Mouse (Mus musculus): ENCODE data around the gene Snapc2. TPM values are rescaled to one million over a fixed set of nuclear protein-coding genes. Genes with fewer than 3 reads are reported as not detected.
A peak's percentile ranks its signal among the peaks of the same experiment; 100 is the strongest.

Snapc2 gene
- polyA plus RNA-seq, 1 experiment from 2014 or later: 69.8 TPM

- peak overlapping the region; percentile 69 for H3K4me3 ChIP-seq (replicated peaks; ENCODE audit: low read length)
- H3K4me2 ChIP-seq (ENCODE audit: low read length): peak overlapping the region; percentile 74
- H3K36me3 ChIP-seq (ENCODE audit: control insufficient read depth, insufficient read depth): peaks cover 11% of the 10 kb centered on the region; the same call in 1 of the 2 replicates
- H3K27ac ChIP-seq (ENCODE audit: low read length): peak overlapping the region; percentile 97
- H3K9ac ChIP-seq (replicated peaks; ENCODE audit: low read depth, low read length): peak overlapping the region; percentile 96
- peak; percentile 66 for ATAC-seq
- H3K27me3 ChIP-seq (replicated peaks; ENCODE audit: control insufficient read depth, insufficient read depth, low read length): no peaks in the 10 kb centered on the region
- WGBS: 1% methylated on average over 31 of the region's 32 CpGs
- no peaks in the 10 kb centered on the region for H3K9me3 ChIP-seq (ENCODE audit: control insufficient read depth, low read length)
- peaks cover 35% of the 10 kb centered on the region for H3K4me1 ChIP-seq (replicated peaks; ENCODE audit: control insufficient read depth, insufficient read depth, low read length)
These were observed 5.8 kb downstream of the Snapc2 start for GRCm38 (mm10) chr8:4258678-4259077.

- Histone ChIP-seq H3K4me3 (replicated peaks; ENCODE audit: low read length) (peak within 1 kb of the TSS; percentile 69), H3K9ac (replicated peaks; ENCODE audit: low read depth, low read length) (peak within 1 kb of the TSS; percentile 96), H3K4me1 (replicated peaks; ENCODE audit: control insufficient read depth, insufficient read depth, low read length) (peaks cover 29% of the 10 kb centered on the region), H3K27ac (ENCODE audit: low read length) (peak within 1 kb of the TSS; percentile 97), H3K4me2 (ENCODE audit: low read length) (peak within 1 kb of the TSS; percentile 74), H3K9me3 (ENCODE audit: control insufficient read depth, low read length) (no peaks in the 10 kb centered on the region), H3K36me3 (ENCODE audit: control insufficient read depth, insufficient read depth) (peaks cover 11% of the 10 kb centered on the region; the same call in 1 of the 2 replicates), H3K27me3 (replicated peaks; ENCODE audit: control insufficient read depth, insufficient read depth, low read length) (no peaks in the 10 kb centered on the region)
- 6% methylated on average over 33 of the region's 33 CpGs for WGBS
- ATAC-seq: peak; percentile 92
These were observed 6.4 kb downstream of the Snapc2 start, which contains the start of gene Ctxn1 for GRCm38 (mm10) chr8:4259125-4259804. Gene Ctxn1 (minus strand): TSS chr8:4259274.

GRCm38 (mm10) chr8:4259805-4260170 is 6.9 kb downstream of the Snapc2 start:
- H3K9ac ChIP-seq (replicated peaks; ENCODE audit: low read depth, low read length): peak overlapping the region; percentile 96; the same call in 1 of the 2 replicates
- no peak for ATAC-seq
- peak overlapping the region; percentile 97; the same call in 1 of the 2 replicates for H3K27ac ChIP-seq (ENCODE audit: low read length)
- no peaks in the 10 kb centered on the region for H3K27me3 ChIP-seq (replicated peaks; ENCODE audit: control insufficient read depth, insufficient read depth, low read length)
- peaks cover 27% of the 10 kb centered on the region for H3K4me1 ChIP-seq (replicated peaks; ENCODE audit: control insufficient read depth, insufficient read depth, low read length)
- no peak overlapping the region; the same call in 1 of the 2 replicates for H3K4me3 ChIP-seq (replicated peaks; ENCODE audit: low read length)
- no peaks in the 10 kb centered on the region for H3K9me3 ChIP-seq (ENCODE audit: control insufficient read depth, low read length)
- 87% methylated on average over 4 of the region's 4 CpGs for WGBS
- peaks cover 11% of the 10 kb centered on the region; the same call in 1 of the 2 replicates for H3K36me3 ChIP-seq (ENCODE audit: control insufficient read depth, insufficient read depth)
- no peak overlapping the region for H3K4me2 ChIP-seq (ENCODE audit: low read length)

- no peaks in the 10 kb centered on the region for H3K9me3 ChIP-seq (ENCODE audit: control insufficient read depth, low read length)
- H3K4me1 ChIP-seq (replicated peaks; ENCODE audit: control insufficient read depth, insufficient read depth, low read length): peaks cover 7% of the 10 kb centered on the region
- peaks cover 36% of the 10 kb centered on the region for H3K36me3 ChIP-seq (ENCODE audit: control insufficient read depth, insufficient read depth)
- H3K4me3 ChIP-seq (replicated peaks; ENCODE audit: low read length): no peak overlapping the region
- H3K27me3 ChIP-seq (replicated peaks; ENCODE audit: control insufficient read depth, insufficient read depth, low read length): no peaks in the 10 kb centered on the region
- ATAC-seq: no peak
- no peak overlapping the region for H3K9ac ChIP-seq (replicated peaks; ENCODE audit: low read depth, low read length)
- 85% methylated on average over 8 of the region's 8 CpGs for WGBS
- no peak overlapping the region for H3K27ac ChIP-seq (ENCODE audit: low read length)
- no peak overlapping the region for H3K4me2 ChIP-seq (ENCODE audit: low read length)
These were observed 10.4 kb downstream of the Snapc2 start for GRCm38 (mm10) chr8:4263105-4263791.

- no peak overlapping the region for H3K27ac ChIP-seq (ENCODE audit: low read length)
- H3K4me3 ChIP-seq (replicated peaks; ENCODE audit: low read length): no peak overlapping the region
- no peak overlapping the region for H3K4me2 ChIP-seq (ENCODE audit: low read length)
- peaks cover 41% of the 10 kb centered on the region for H3K36me3 ChIP-seq (ENCODE audit: control insufficient read depth, insufficient read depth)
- H3K9ac ChIP-seq (replicated peaks; ENCODE audit: low read depth, low read length): no peak overlapping the region
- no peaks in the 10 kb centered on the region for H3K27me3 ChIP-seq (replicated peaks; ENCODE audit: control insufficient read depth, insufficient read depth, low read length)
- no peaks in the 10 kb centered on the region for H3K4me1 ChIP-seq (replicated peaks; ENCODE audit: control insufficient read depth, insufficient read depth, low read length)
- 88% methylated on average over 15 of the region's 15 CpGs for WGBS
- ATAC-seq: no peak
- H3K9me3 ChIP-seq (ENCODE audit: control insufficient read depth, low read length): no peaks in the 10 kb centered on the region
These were observed 12.5 kb downstream of the Snapc2 start for GRCm38 (mm10) chr8:4265160-4265914.

GRCm38 (mm10) chr8:4267627-4268026 is 14.7 kb downstream of the Snapc2 start:
- no peak overlapping the region for H3K27ac ChIP-seq (ENCODE audit: low read length)
- ATAC-seq: peak; percentile 34; the same call in 1 of the 2 replicates

GRCm38 (mm10) chr8:4269609-4270008 is 16.7 kb downstream of the Snapc2 start:
- H3K9me3 ChIP-seq (ENCODE audit: control insufficient read depth, low read length): no peaks in the 10 kb centered on the region
- peaks cover 40% of the 10 kb centered on the region for H3K36me3 ChIP-seq (ENCODE audit: control insufficient read depth, insufficient read depth)
- no peak for ATAC-seq
- H3K27me3 ChIP-seq (replicated peaks; ENCODE audit: control insufficient read depth, insufficient read depth, low read length): no peaks in the 10 kb centered on the region
- H3K4me3 ChIP-seq (replicated peaks; ENCODE audit: low read length): no peak overlapping the region
- H3K4me1 ChIP-seq (replicated peaks; ENCODE audit: control insufficient read depth, insufficient read depth, low read length): peaks cover 2% of the 10 kb centered on the region
- no peak overlapping the region for H3K9ac ChIP-seq (replicated peaks; ENCODE audit: low read depth, low read length)
- WGBS: 95% methylated on average over 6 of the region's 6 CpGs
- H3K27ac ChIP-seq (ENCODE audit: low read length): no peak overlapping the region
- H3K4me2 ChIP-seq (ENCODE audit: low read length): no peak overlapping the region

More at GRCm38 (mm10) chr8:4267627-4268026, 14.7 kb downstream of the Snapc2 start:
- Histone ChIP-seq H3K36me3 (ENCODE audit: control insufficient read depth, insufficient read depth) (peaks cover 36% of the 10 kb centered on the region), H3K9ac (replicated peaks; ENCODE audit: low read depth, low read length) (no peak overlapping the region), H3K4me1 (replicated peaks; ENCODE audit: control insufficient read depth, insufficient read depth, low read length) (no peaks in the 10 kb centered on the region), H3K27me3 (replicated peaks; ENCODE audit: control insufficient read depth, insufficient read depth, low read length) (no peaks in the 10 kb centered on the region), H3K4me2 (ENCODE audit: low read length) (no peak overlapping the region), H3K9me3 (ENCODE audit: control insufficient read depth, low read length) (no peaks in the 10 kb centered on the region), H3K4me3 (replicated peaks; ENCODE audit: low read length) (no peak overlapping the region)
- 71% methylated on average over 15 of the region's 15 CpGs for WGBS

- ATAC-seq: peak; percentile 99
- H3K9me3 ChIP-seq (ENCODE audit: control insufficient read depth, low read length): no peaks in the 10 kb centered on the region
- peak within 1 kb of the TSS; percentile 73 for H3K9ac ChIP-seq (replicated peaks; ENCODE audit: low read depth, low read length)
- WGBS: under 1% methylated on average over 39 of the region's 39 CpGs
- peak within 1 kb of the TSS; percentile 84 for H3K27ac ChIP-seq (ENCODE audit: low read length)
- H3K36me3 ChIP-seq (ENCODE audit: control insufficient read depth, insufficient read depth): peaks cover 9% of the 10 kb centered on the region; the same call in 1 of the 2 replicates
- peak within 1 kb of the TSS; percentile 66 for H3K4me2 ChIP-seq (ENCODE audit: low read length)
- peak within 1 kb of the TSS; percentile 66 for H3K4me3 ChIP-seq (replicated peaks; ENCODE audit: low read length)
- peaks cover 11% of the 10 kb centered on the region for H3K4me1 ChIP-seq (replicated peaks; ENCODE audit: control insufficient read depth, insufficient read depth, low read length)
- no peaks in the 10 kb centered on the region for H3K27me3 ChIP-seq (replicated peaks; ENCODE audit: control insufficient read depth, insufficient read depth, low read length)
These were observed 22.6 kb downstream of the Snapc2 start, which contains the start of gene Timm44 for GRCm38 (mm10) chr8:4275275-4276110. Gene Timm44 (minus strand): TSS chr8:4275913.

All from forebrain, embryonic 16.5 days (tissue).